Mouse (Mus musculus) cerebellum, adult 11 months (tissue): ENCODE measurements around the gene Omt2b.
A peak's percentile ranks its signal among the peaks of the same experiment; 100 is the strongest.
"Not testable (repeated sequence)": the region's sequence is repeated elsewhere in the genome, so short reads cannot be mapped to it uniquely, and the experiment has no call there.

Experiments used
- DNase-seq: peaks from one replicate; pipeline ENCODE4 v3.0.0; 2022

Omt2b gene

GRCm38 (mm10) chr9:78354665-78355578 is 27.5 kb downstream of the Omt2b start:
- no peak for DNase-seq

GRCm38 (mm10) chr9:78355611-78356010 is 28.2 kb downstream of the Omt2b start, which contains the start of gene Gsta2:
TSS of gene Gsta2 (minus strand) at chr9:78355788.
- DNase-seq = no peak

GRCm38 (mm10) chr9:78358053-78358452 is 30.7 kb downstream of the Omt2b start:
- peak; percentile 13 for DNase-seq

- DNase-seq = no peak
Measured at GRCm38 (mm10) chr9:78359750-78360483, 32.5 kb downstream of the Omt2b start.

- no peak for DNase-seq
Measured at GRCm38 (mm10) chr9:78360484-78360872, 33.1 kb downstream of the Omt2b start.

- no peak for DNase-seq
Measured at GRCm38 (mm10) chr9:78363374-78363773, 36.0 kb downstream of the Omt2b start.

- DNase-seq = no peak
Measured at GRCm38 (mm10) chr9:78364701-78365100, 37.3 kb downstream of the Omt2b start.

- no peak for DNase-seq
Measured at GRCm38 (mm10) chr9:78365850-78366544, 38.6 kb downstream of the Omt2b start.

- DNase-seq = not testable (repeated sequence)
Measured at GRCm38 (mm10) chr9:78367959-78368358, 40.6 kb downstream of the Omt2b start, which contains the start of gene Dppa5a. TSS of gene Dppa5a (minus strand) at chr9:78368177.

- DNase-seq = no peak
Measured at GRCm38 (mm10) chr9:78368671-78369293, 41.4 kb downstream of the Omt2b start.

GRCm38 (mm10) chr9:78369349-78369748 is 42.0 kb downstream of the Omt2b start:
- no peak for DNase-seq

- DNase-seq = no peak
Measured at GRCm38 (mm10) chr9:78369786-78370185, 42.4 kb downstream of the Omt2b start.

GRCm38 (mm10) chr9:78371441-78371840 is 44.1 kb downstream of the Omt2b start:
- no peak for DNase-seq

- DNase-seq = no peak
Measured at GRCm38 (mm10) chr9:78372827-78373504, 45.6 kb downstream of the Omt2b start.

GRCm38 (mm10) chr9:78374397-78374796 is 47.0 kb downstream of the Omt2b start:
- DNase-seq = no peak

- DNase-seq = no peak
Measured at GRCm38 (mm10) chr9:78374885-78375389, 47.5 kb downstream of the Omt2b start.

GRCm38 (mm10) chr9:78375486-78375885 is 48.1 kb downstream of the Omt2b start:
- DNase-seq = no peak

- no peak for DNase-seq
Measured at GRCm38 (mm10) chr9:78377546-78377945, 50.2 kb downstream of the Omt2b start.

GRCm38 (mm10) chr9:78378113-78378785 is 50.9 kb downstream of the Omt2b start, which contains the start of gene Ooep:
TSS of gene Ooep (minus strand) at chr9:78378725.
- DNase-seq = no peak
